Mouse (Mus musculus) stomach, postnatal 0 days (tissue): Measurements from ENCODE around the gene Cox10. TPM values are rescaled to one million over a fixed set of nuclear protein-coding genes. Genes with fewer than 3 reads are reported as not detected.

Experiments
- ATAC-seq: fragments of 200-750 bp; cut with Nextera tagmentation; 2 replicates; pipeline ENCODE4 v1.8.0; 2017; ENCODE audit not compliant: low FRiP score, low TSS enrichment
- DNase-seq: peaks from one replicate; pipeline ENCODE4 v3.0.0-alpha.2; 2016; ENCODE audit warnings: low spot score
- H3K27ac ChIP-seq: fragments of 300-500 bp; sonication (generic); replicated peaks from 2 replicates; pipeline ENCODE4 v1.5.1; 2014; ENCODE audit warnings: mild to moderate bottlenecking, control low read depth
- H3K27me3 ChIP-seq: fragments of 300-500 bp; sonication (generic); 2 replicates; pipeline ENCODE4 v1.6.1; 2014; ENCODE audit warnings: low read length; ENCODE audit not compliant: control insufficient read depth, insufficient read depth
- H3K36me3 ChIP-seq: fragments of 300-500 bp; sonication (generic); 2 replicates; pipeline ENCODE4 v1.6.1; 2014; ENCODE audit warnings: low read length, mixed read lengths; ENCODE audit not compliant: control insufficient read depth, insufficient read depth
- H3K4me1 ChIP-seq: fragments of 300-500 bp; sonication (generic); replicated peaks from 2 replicates; pipeline ENCODE4 v1.6.1; 2014; ENCODE audit warnings: antibody characterized with exemption; ENCODE audit not compliant: control insufficient read depth, insufficient read depth
- H3K4me2 ChIP-seq: fragments of 300-500 bp; sonication (generic); replicated peaks from 2 replicates; pipeline ENCODE4 v1.6.1; 2014; ENCODE audit warnings: low read depth, mild to moderate bottlenecking, control low read depth, moderate library complexity
- H3K4me3 ChIP-seq: fragments of 300-500 bp; sonication (generic); 2 replicates; pipeline ENCODE4 v1.5.1; 2014; ENCODE audit warnings: low read depth, low read length, control low read depth
- H3K9ac ChIP-seq: fragments of 300-500 bp; sonication (generic); 2 replicates; pipeline ENCODE4 v1.6.1; 2014; ENCODE audit warnings: mild to moderate bottlenecking, low read length, control low read depth, mixed read lengths
- H3K9me3 ChIP-seq: fragments of 300-500 bp; sonication (generic); 2 replicates; pipeline ENCODE4 v1.6.1; 2016; ENCODE audit warnings: low read length; ENCODE audit not compliant: control insufficient read depth
- CTCF ChIP-seq: IDR thresholded peaks from 2 replicates; pipeline ENCODE4 v1.5.1; 2016; ENCODE audit warnings: antibody characterized with exemption, low read depth, mild to moderate bottlenecking, moderate library complexity
- EP300 ChIP-seq: optimal IDR thresholded peaks from 2 replicates; pipeline ENCODE3; 2016; ENCODE audit warnings: antibody characterized with exemption
- WGBS: fragments of 180-500 bp; shearing (Covaris S2); extraction: QIAGEN DNeasy Blood & Tissue Kit; methylation state at CpG from one replicate; pipeline ENCODE4 v1.1.7; 2014; 5-methylcytosine and 5-hydroxymethylcytosine counted together
- polyA plus RNA-seq: library from polyadenylated mRNA; unstranded; fragments of >200 nt; fragmentation: Nextera tagmentation; extraction: Ambion mirVana; gene quantifications from 2 replicates; pipeline ENCODE4 v1.2.1, GENCODE M21; 2015

Gene Cox10
- polyA plus RNA-seq, 1 experiment from 2014 or later = 16.9 TPM

DNA sequence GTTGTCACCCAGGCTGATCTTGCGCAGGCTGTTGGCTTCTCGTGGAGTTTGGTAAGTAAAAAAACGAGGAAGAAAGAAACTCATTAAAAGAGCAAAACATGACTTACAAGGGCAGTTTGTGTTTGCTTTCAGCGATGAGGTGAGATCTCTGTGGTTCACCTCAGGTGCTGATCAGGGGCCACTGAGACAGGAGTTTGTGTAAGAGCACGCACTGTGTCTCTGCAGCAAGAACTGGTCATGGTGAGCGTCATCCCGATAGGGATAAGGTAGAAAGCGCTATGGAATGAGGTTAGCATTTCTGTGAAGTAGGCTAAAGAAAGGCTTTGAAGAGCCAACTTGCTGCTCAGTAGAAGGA lies 436 bp upstream of the Cox10 start:
- Histone ChIP-seq H3K4me2 (peak overlapping the region; percentile 84), H3K36me3 (no peaks in the 10 kb centered on the region; the same call in 1 of the 2 replicates), H3K27ac (peak overlapping the region; percentile 92), H3K9me3 (no peaks in the 10 kb centered on the region), H3K4me3 (peak overlapping the region; percentile 67), H3K27me3 (no peaks in the 10 kb centered on the region), H3K4me1 (no peaks in the 10 kb centered on the region; the same call in 1 of the 2 replicates), H3K9ac (peak overlapping the region; percentile 74)
- WGBS = 0% methylated on average over 8 of the region's 8 CpGs
- DNase-seq (no peak), ATAC-seq (peak; percentile 49; the same call in 1 of the 2 replicates)
- TF ChIP-seq EP300 (no peak), CTCF (no peak)

DNA sequence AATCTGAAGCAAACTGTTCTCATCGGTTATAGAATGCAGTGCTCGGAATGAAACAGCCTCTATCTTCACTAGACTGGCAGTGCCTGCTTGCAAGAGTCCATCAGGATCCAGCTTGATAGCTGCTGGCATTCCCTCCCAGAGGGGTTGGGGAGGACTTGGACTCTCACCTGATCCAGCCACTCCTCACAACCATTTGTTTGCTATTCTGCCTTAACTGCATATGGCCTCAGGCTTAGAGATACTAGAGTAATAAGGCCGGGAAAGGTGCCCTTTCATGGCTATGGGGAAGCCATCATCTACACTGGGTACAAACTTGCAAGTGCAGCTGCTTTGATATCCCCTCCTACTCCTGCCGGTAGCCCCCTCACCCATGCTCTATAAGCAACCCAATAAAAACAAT lies 3.1 kb downstream of the Cox10 start:
- TF ChIP-seq EP300 (no peak), CTCF (no peak)
- H3K4me2 ChIP-seq = no peak overlapping the region
- peaks cover 1% of the 10 kb centered on the region; the same call in 1 of the 2 replicates for H3K36me3 ChIP-seq
- H3K4me3 ChIP-seq = no peak overlapping the region
- 85% methylated on average over 4 of the region's 4 CpGs for WGBS
- H3K9me3 ChIP-seq = no peaks in the 10 kb centered on the region
- H3K9ac ChIP-seq = no peak overlapping the region
- no peaks in the 10 kb centered on the region; the same call in 1 of the 2 replicates for H3K4me1 ChIP-seq
- ATAC-seq (no peak), DNase-seq (no peak)
- no peak overlapping the region for H3K27ac ChIP-seq
- H3K27me3 ChIP-seq = no peaks in the 10 kb centered on the region

GRCm38 (mm10) chr11:64073379-64073778 lies 5.9 kb downstream of the Cox10 start:
- no peak overlapping the region for H3K4me2 ChIP-seq
- H3K36me3 ChIP-seq = peaks cover 4% of the 10 kb centered on the region; the same call in 1 of the 2 replicates
- DNase-seq = no peak
- TF ChIP-seq CTCF (no peak), EP300 (no peak)
- H3K9ac ChIP-seq = no peak overlapping the region
- no peak overlapping the region for H3K27ac ChIP-seq
- H3K27me3 ChIP-seq = no peaks in the 10 kb centered on the region
- ATAC-seq = no peak
- WGBS = 76% methylated on average over 4 of the region's 4 CpGs
- no peaks in the 10 kb centered on the region; the same call in 1 of the 2 replicates for H3K4me1 ChIP-seq
- H3K9me3 ChIP-seq = no peaks in the 10 kb centered on the region
- no peak overlapping the region for H3K4me3 ChIP-seq

DNA sequence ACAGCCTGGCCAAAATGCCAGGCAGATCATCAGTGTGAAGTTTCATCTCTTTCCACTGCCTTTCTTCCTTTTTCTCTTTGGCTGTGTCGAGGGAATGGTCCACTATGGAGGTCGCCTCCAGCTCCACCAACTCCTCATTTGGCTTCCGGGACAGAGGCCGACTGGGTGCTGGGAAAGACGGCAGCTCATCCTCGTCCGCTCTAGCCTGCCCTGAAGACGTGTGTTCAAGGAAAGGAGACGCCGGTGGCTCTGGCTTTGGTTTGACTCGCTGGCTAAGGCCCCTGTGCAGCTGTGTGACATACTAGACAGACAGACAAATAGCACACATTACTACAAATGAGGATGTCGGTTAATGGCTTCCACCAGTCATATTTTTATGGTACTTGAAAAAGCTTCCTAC lies 7.7 kb downstream of the Cox10 start:
- ATAC-seq = no peak
- no peak for TF ChIP-seq EP300
- no peak for TF ChIP-seq CTCF
- peaks cover 4% of the 10 kb centered on the region; the same call in 1 of the 2 replicates for H3K36me3 ChIP-seq
- no peak overlapping the region for H3K4me2 ChIP-seq
- no peak overlapping the region for H3K27ac ChIP-seq
- H3K4me1 ChIP-seq = no peaks in the 10 kb centered on the region; the same call in 1 of the 2 replicates
- 93% methylated on average over 12 of the region's 12 CpGs for WGBS
- H3K9me3 ChIP-seq = no peaks in the 10 kb centered on the region
- no peaks in the 10 kb centered on the region for H3K27me3 ChIP-seq
- H3K4me3 ChIP-seq = no peak overlapping the region
- DNase-seq = no peak
- H3K9ac ChIP-seq = no peak overlapping the region

DNA sequence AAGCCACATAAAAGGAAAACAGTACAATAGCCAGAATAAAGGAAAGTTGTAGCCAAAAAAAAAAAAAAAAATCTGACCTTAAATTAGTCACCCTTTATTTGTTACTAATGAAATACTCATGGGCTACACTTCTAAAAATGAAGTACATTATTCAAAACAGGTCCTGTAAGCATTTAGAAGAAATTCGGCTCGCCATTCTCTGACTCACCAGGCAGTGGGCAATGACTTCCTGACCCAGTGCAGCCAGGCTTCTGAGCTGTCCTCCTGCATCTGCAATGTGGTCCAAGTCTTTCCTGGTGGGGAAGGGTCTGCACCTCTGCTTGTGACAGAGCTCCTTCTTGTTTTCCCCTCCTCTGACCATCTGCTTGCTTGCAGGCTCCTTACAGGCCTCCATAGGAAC lies 13.3 kb downstream of the Cox10 start:
- no peaks in the 10 kb centered on the region for H3K4me1 ChIP-seq
- no peak overlapping the region for H3K9ac ChIP-seq
- H3K4me3 ChIP-seq = no peak overlapping the region
- no peak overlapping the region for H3K27ac ChIP-seq
- DNase-seq (no peak), ATAC-seq (no peak)
- H3K27me3 ChIP-seq = no peaks in the 10 kb centered on the region
- peaks cover under 1% of the 10 kb centered on the region; the same call in 1 of the 2 replicates for H3K36me3 ChIP-seq
- no peak overlapping the region for H3K4me2 ChIP-seq
- TF ChIP-seq CTCF (no peak), EP300 (no peak)
- WGBS = 92% methylated on average over 2 of the region's 2 CpGs
- H3K9me3 ChIP-seq = no peaks in the 10 kb centered on the region

- no peak for ATAC-seq
- Histone ChIP-seq H3K36me3 (no peaks in the 10 kb centered on the region; the same call in none of the 2 replicates), H3K9me3 (no peaks in the 10 kb centered on the region), H3K27me3 (no peaks in the 10 kb centered on the region), H3K4me1 (no peaks in the 10 kb centered on the region), H3K4me3 (no peak overlapping the region), H3K9ac (no peak overlapping the region), H3K4me2 (no peak overlapping the region), H3K27ac (no peak overlapping the region)
- DNase-seq = no peak
- no peak for TF ChIP-seq CTCF
- no peak for TF ChIP-seq EP300
- 64% methylated on average over 3 of the region's 3 CpGs for WGBS
Observed at GRCm38 (mm10) chr11:64063130-64063529, 16.1 kb downstream of the Cox10 start.
